Mouse (Mus musculus): ENCODE data around the gene Dnhd1. TPM values are rescaled to one million over a fixed set of nuclear protein-coding genes. Genes with fewer than 3 reads are reported as not detected.

The Dnhd1 gene
- polyA plus RNA-seq, 1 experiment from 2014 or later = 1.0 TPM

GRCm38 (mm10) chr7:105762517-105763270 lies 112.1 kb downstream of the Dnhd1 start:
- H3K36me3 ChIP-seq (ENCODE audit: control insufficient read depth, insufficient read depth) = peaks cover 71% of the 10 kb centered on the region
- no peak overlapping the region for H3K4me2 ChIP-seq (ENCODE audit: low read length)
- ATAC-seq = peak; percentile 19; the same call in 1 of the 2 replicates
- H3K27ac ChIP-seq (ENCODE audit: low read length) = no peak overlapping the region
- H3K27me3 ChIP-seq (replicated peaks; ENCODE audit: control insufficient read depth, insufficient read depth, low read length) = no peaks in the 10 kb centered on the region
- peaks cover 6% of the 10 kb centered on the region for H3K4me1 ChIP-seq (replicated peaks; ENCODE audit: control insufficient read depth, insufficient read depth, low read length)
- whole genome bisulfite sequencing = 26% methylated on average over 55 of the region's 55 CpGs
- no peaks in the 10 kb centered on the region for H3K9me3 ChIP-seq (ENCODE audit: control insufficient read depth, low read length)
- no peak overlapping the region for H3K9ac ChIP-seq (replicated peaks; ENCODE audit: low read depth, low read length)
- H3K4me3 ChIP-seq (replicated peaks; ENCODE audit: low read length) = no peak overlapping the region

GRCm38 (mm10) chr7:105764331-105764730 lies 113.7 kb downstream of the Dnhd1 start:
- Histone ChIP-seq H3K4me1 (replicated peaks; ENCODE audit: control insufficient read depth, insufficient read depth, low read length) (peaks cover 15% of the 10 kb centered on the region), H3K36me3 (ENCODE audit: control insufficient read depth, insufficient read depth) (peaks cover 55% of the 10 kb centered on the region), H3K4me3 (replicated peaks; ENCODE audit: low read length) (no peak overlapping the region), H3K27ac (ENCODE audit: low read length) (no peak overlapping the region), H3K4me2 (ENCODE audit: low read length) (no peak overlapping the region), H3K27me3 (replicated peaks; ENCODE audit: control insufficient read depth, insufficient read depth, low read length) (no peaks in the 10 kb centered on the region), H3K9me3 (ENCODE audit: control insufficient read depth, low read length) (no peaks in the 10 kb centered on the region), H3K9ac (replicated peaks; ENCODE audit: low read depth, low read length) (no peak overlapping the region)
- WGBS = 86% methylated on average over 11 of the region's 11 CpGs
- ATAC-seq = no peak

GRCm38 (mm10) chr7:105767729-105768165 lies 117.1 kb downstream of the Dnhd1 start:
- 28% methylated on average over 6 of the region's 6 CpGs for WGBS
- ATAC-seq = peak; percentile 13; the same call in 1 of the 2 replicates
- no peak overlapping the region; the same call in 1 of the 2 replicates for H3K9ac ChIP-seq (replicated peaks; ENCODE audit: low read depth, low read length)

GRCm38 (mm10) chr7:105769959-105770358 lies 119.3 kb downstream of the Dnhd1 start:
- Histone ChIP-seq H3K4me2 (ENCODE audit: low read length) (no peak overlapping the region), H3K36me3 (ENCODE audit: control insufficient read depth, insufficient read depth) (peaks cover 43% of the 10 kb centered on the region), H3K4me1 (replicated peaks; ENCODE audit: control insufficient read depth, insufficient read depth, low read length) (peaks cover 31% of the 10 kb centered on the region), H3K4me3 (replicated peaks; ENCODE audit: low read length) (no peak overlapping the region), H3K27ac (ENCODE audit: low read length) (no peak overlapping the region), H3K27me3 (replicated peaks; ENCODE audit: control insufficient read depth, insufficient read depth, low read length) (no peaks in the 10 kb centered on the region), H3K9ac (replicated peaks; ENCODE audit: low read depth, low read length) (no peak overlapping the region), H3K9me3 (ENCODE audit: control insufficient read depth, low read length) (no peaks in the 10 kb centered on the region)
- no peak for ATAC-seq
- WGBS = 90% methylated on average over 3 of the region's 3 CpGs

More at GRCm38 (mm10) chr7:105767729-105768165, 117.1 kb downstream of the Dnhd1 start:
- Histone ChIP-seq H3K4me2 (ENCODE audit: low read length) (no peak overlapping the region), H3K4me3 (replicated peaks; ENCODE audit: low read length) (no peak overlapping the region), H3K27ac (ENCODE audit: low read length) (no peak overlapping the region), H3K36me3 (ENCODE audit: control insufficient read depth, insufficient read depth) (peaks cover 60% of the 10 kb centered on the region), H3K27me3 (replicated peaks; ENCODE audit: control insufficient read depth, insufficient read depth, low read length) (no peaks in the 10 kb centered on the region), H3K4me1 (replicated peaks; ENCODE audit: control insufficient read depth, insufficient read depth, low read length) (peaks cover 29% of the 10 kb centered on the region), H3K9me3 (ENCODE audit: control insufficient read depth, low read length) (no peaks in the 10 kb centered on the region)

Other genes starting within 250 kb of the Dnhd1 start
- gene Cnga4, start 246.3 kb upstream of the Dnhd1 start, polyA plus RNA-seq (2015; fragmentation: Nextera tagmentation; extraction: Ambion mirVana) = 0.19 TPM in 1 of 2 replicates, not detected in the other
- gene Cckbr, start 225.1 kb upstream of the Dnhd1 start, polyA plus RNA-seq (2015; fragmentation: Nextera tagmentation; extraction: Ambion mirVana) = 1.2 and 2.6 TPM in 2 replicates
- gene Cavin3, start 168.5 kb upstream of the Dnhd1 start, polyA plus RNA-seq (2015; fragmentation: Nextera tagmentation; extraction: Ambion mirVana) = 24.2 and 28.3 TPM in 2 replicates
- 69.2 and 74.2 TPM in 2 replicates for gene Smpd1, start 96.5 kb upstream of the Dnhd1 start, polyA plus RNA-seq (2015; fragmentation: Nextera tagmentation; extraction: Ambion mirVana)
- 249 and 300 TPM in 2 replicates for gene Apbb1, start 69.2 kb upstream of the Dnhd1 start, polyA plus RNA-seq (2015; fragmentation: Nextera tagmentation; extraction: Ambion mirVana)
- 0.14 TPM in 1 of 2 replicates, not detected in the other for gene Hpx, start 50.7 kb upstream of the Dnhd1 start, polyA plus RNA-seq (2015; fragmentation: Nextera tagmentation; extraction: Ambion mirVana)
- gene Trim3, start 17.3 kb upstream of the Dnhd1 start, polyA plus RNA-seq (2015; fragmentation: Nextera tagmentation; extraction: Ambion mirVana) = 77.5 and 95.0 TPM in 2 replicates
- 124 and 125 TPM in 2 replicates for gene Timm10b, start 10.8 kb upstream of the Dnhd1 start, polyA plus RNA-seq (2015; fragmentation: Nextera tagmentation; extraction: Ambion mirVana)
- gene Arfip2, start 10.4 kb upstream of the Dnhd1 start, polyA plus RNA-seq (2015; fragmentation: Nextera tagmentation; extraction: Ambion mirVana) = 84.4 and 86.7 TPM in 2 replicates
- gene Gm45799, start 10.3 kb upstream of the Dnhd1 start, polyA plus RNA-seq (2015; fragmentation: Nextera tagmentation; extraction: Ambion mirVana) = 4.6 and 9.1 TPM in 2 replicates
- 191 and 228 TPM in 2 replicates for gene Ilk, start 85.8 kb downstream of the Dnhd1 start, polyA plus RNA-seq (2015; fragmentation: Nextera tagmentation; extraction: Ambion mirVana)
- 25.3 and 26.3 TPM in 2 replicates for gene Rrp8, start 86.6 kb downstream of the Dnhd1 start, polyA plus RNA-seq (2015; fragmentation: Nextera tagmentation; extraction: Ambion mirVana)
- 85.8 and 89.5 TPM in 2 replicates for gene Taf10, start 93.5 kb downstream of the Dnhd1 start, polyA plus RNA-seq (2015; fragmentation: Nextera tagmentation; extraction: Ambion mirVana)
- 30.2 and 35.2 TPM in 2 replicates for gene Tpp1, start 101.4 kb downstream of the Dnhd1 start, polyA plus RNA-seq (2015; fragmentation: Nextera tagmentation; extraction: Ambion mirVana)
- gene Dchs1, start 136.8 kb downstream of the Dnhd1 start, polyA plus RNA-seq (2015; fragmentation: Nextera tagmentation; extraction: Ambion mirVana) = 20.7 and 22.0 TPM in 2 replicates
- gene Mrpl17, start 160.3 kb downstream of the Dnhd1 start, polyA plus RNA-seq (2015; fragmentation: Nextera tagmentation; extraction: Ambion mirVana) = 178 and 190 TPM in 2 replicates

Measured in forebrain, embryonic 16.5 days (tissue).